Mouse (Mus musculus): ENCODE results near the gene Dnaic1. TPM values are rescaled to one million over a fixed set of nuclear protein-coding genes. Genes with fewer than 3 reads are reported as not detected.

Gene Dnaic1
- 0.34 and 2.2 TPM in 2 replicates for total RNA-seq (2021)
- long read RNA-seq, experiment 1: 0 reads
- long read RNA-seq, experiment 2, partial matches to known transcripts: 0 of 2 reads
- long read RNA-seq, experiment 2, other reads (novel, unspliced or antisense): 2 of 2 reads

GRCm38 (mm10) chr4:41569411-41569885, at the start of gene Dnaic1, which contains the start of gene Fam219a:
Gene Dnaic1, plus strand, starts transcription at chr4:41569775.
Gene Fam219a, minus strand, starts transcription at chr4:41569538.
- DNase-seq: peak; percentile 99

DNA sequence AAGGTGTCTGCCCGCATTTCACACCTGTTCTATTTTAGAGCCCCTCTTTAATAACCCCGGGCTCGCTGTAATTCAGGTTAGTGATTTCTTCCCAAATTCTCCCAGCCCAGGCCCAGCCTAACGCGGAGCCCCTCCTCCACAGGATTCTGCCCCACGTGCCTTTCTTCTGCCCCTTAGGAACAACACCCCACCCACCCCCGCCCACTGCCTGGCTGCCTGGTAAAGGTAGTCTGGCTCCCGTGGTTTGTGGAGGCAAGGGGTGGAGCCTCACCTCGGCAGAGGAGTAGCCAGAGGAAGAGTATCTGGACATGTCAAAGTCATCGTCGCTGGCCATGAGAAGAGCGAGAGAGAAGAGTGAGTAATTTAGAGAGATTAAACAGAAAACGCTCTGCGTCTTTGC, 48.9 kb upstream of the Dnaic1 start:
- DNase-seq: no peak

DNA sequence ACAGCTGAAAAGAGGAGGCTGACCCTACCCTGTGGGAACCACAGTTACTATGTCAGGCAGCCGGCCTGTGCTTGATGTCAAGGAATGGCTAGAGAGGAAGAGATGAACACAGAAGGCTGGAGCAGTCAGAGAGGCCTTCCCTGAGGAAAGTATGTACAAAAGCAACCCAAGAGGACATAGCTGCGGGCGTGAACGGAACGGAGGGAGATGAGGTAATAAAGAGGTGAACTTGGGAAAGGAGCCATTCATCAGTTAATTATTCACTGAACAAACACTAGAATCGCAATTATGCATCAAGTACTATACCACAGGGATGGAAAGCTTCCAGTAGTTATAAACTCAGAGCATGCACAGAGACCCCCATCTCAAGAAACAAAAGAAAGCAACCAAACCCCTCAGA, 47.4 kb upstream of the Dnaic1 start:
- DNase-seq: no peak

GRCm38 (mm10) chr4:41522788-41523187, 46.8 kb upstream of the Dnaic1 start:
- peak; percentile 51 for DNase-seq

DNA sequence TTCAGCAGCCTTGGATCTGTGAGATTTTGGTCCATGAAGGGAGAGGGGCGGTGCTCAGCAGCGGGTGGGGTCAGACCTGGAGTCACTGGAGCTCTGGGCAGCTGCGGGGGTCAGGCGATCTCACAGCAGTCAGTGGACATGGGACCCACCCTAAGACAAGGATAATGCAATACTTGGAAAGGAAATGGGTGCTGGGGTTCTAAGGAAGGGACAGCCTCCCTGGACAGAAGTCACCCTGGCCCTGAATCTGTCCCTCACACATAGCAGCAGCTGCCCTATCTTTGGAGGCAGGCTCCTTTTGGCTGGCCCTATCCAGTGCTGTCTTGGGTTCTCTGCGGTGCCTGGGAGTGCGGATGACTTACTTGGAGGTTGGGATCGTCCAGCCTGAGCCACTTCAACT, 45.7 kb upstream of the Dnaic1 start:
- no peak for DNase-seq

DNA sequence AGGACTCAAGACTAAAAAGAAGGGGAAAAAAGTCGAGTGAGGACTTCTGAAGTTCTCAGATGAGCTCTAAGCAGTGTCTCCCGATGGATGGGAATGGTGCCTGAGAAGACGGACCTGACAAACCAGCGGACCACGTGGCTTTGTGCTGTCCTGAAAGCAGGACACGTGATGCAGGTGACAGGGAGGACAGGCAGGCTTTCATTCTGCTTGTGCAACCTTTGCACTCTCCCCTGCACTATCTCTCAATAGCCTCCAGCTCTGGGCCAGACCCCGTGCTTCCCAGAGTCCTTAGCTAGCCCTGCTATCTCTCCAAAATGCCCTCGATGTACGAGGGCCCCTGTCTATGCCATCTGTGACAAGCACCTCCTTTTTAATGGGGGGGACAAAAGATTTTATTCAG, 44.7 kb upstream of the Dnaic1 start:
- no peak for DNase-seq

- no peak for DNase-seq
Observed at GRCm38 (mm10) chr4:41526553-41526952, 43.0 kb upstream of the Dnaic1 start.

- no peak for DNase-seq
Observed at GRCm38 (mm10) chr4:41527076-41527475, 42.5 kb upstream of the Dnaic1 start.

DNA sequence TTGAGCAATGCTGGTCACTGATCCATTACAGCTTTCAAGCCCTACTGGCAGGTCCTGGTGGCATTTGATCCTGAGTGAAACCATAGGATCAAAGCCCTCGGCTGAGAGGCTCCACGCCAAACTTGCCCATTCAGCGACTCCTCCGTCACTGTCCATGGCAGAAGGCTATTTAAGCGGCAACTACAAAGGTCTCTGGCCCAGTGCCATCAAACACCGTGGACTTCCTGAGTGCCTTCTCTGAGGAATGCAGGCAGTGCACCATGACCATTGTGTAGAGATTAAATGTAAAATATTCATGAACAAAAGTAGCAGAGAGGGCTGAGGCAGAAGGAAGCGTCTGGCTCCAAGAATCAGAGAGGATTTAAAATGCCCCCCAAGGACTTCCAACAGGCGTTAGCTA, 41.6 kb upstream of the Dnaic1 start:
- peak; percentile 71 for DNase-seq

- DNase-seq: peak; percentile 55
Observed at GRCm38 (mm10) chr4:41532420-41532819, 37.2 kb upstream of the Dnaic1 start.

- no peak for DNase-seq
Observed at GRCm38 (mm10) chr4:41534866-41535265, 34.7 kb upstream of the Dnaic1 start.

GRCm38 (mm10) chr4:41542136-41542535, 27.4 kb upstream of the Dnaic1 start:
- no peak for DNase-seq

DNA sequence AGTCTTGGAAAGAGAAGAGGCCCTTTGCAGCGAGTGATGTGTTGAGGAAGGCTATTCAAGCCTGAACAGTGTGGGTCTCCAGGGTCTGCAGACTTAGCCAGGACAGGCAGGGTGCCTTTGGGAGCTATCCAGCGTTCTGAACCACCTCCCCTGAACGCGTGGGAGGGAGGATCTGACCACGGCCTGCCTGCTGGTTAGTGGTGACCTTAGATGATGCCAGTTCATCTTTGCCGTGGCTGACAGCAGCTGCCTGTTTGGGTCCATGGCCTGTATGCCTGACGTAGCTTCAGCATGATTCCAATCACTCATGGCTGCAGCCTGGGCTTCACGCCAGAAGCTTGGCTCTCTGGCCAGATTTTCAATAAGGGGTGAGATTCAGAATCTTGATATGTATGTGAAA, 23.6 kb upstream of the Dnaic1 start:
- DNase-seq: peak; percentile 85

- no peak for DNase-seq
Observed at GRCm38 (mm10) chr4:41547086-41547485, 22.5 kb upstream of the Dnaic1 start.

GRCm38 (mm10) chr4:41552529-41552928, 17.0 kb upstream of the Dnaic1 start:
- DNase-seq: peak; percentile 84

DNA sequence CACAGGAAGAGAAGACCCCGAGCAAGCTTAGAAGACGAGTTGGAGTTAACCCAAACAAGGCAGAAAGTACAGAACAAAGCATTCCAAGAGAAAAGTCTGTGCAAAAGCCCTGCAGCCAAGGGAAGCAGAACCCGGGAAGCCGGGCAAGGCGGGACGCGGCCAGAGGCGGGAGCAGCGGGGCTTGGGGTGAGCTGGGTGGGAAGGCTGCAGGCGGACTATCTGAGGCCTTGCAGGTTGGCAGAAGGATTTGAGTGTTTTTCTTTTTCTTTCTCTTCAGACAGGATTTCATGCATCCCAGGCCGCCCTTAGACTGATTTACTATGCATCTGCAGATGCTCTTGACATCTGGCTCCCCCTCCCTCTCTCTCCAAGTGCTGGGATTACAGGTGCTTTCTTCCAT, 16.5 kb upstream of the Dnaic1 start:
- DNase-seq: no peak

GRCm38 (mm10) chr4:41554994-41555663, 14.4 kb upstream of the Dnaic1 start:
- peak; percentile 79 for DNase-seq

- DNase-seq: no peak
Observed at GRCm38 (mm10) chr4:41556311-41556953, 13.1 kb upstream of the Dnaic1 start.

DNA sequence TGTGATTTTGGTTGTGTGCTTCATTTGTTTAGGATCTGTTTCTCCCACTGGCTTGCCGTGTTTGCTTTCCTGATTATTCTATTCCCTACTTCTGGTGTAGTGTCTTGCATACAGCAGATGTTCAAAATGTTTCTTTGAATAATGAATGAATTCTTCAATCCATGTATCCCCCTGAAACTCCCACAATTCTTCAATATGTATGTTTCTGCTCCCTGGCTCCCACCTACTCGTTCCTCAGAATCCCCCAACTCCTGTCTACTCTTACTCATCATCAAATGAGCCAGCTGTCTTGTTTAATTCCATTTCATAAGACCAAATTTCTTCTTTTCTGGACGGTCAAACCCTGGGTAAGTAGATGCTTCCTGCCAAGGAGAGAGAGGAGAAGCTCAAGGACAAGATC, 12.5 kb upstream of the Dnaic1 start:
- no peak for DNase-seq

DNA sequence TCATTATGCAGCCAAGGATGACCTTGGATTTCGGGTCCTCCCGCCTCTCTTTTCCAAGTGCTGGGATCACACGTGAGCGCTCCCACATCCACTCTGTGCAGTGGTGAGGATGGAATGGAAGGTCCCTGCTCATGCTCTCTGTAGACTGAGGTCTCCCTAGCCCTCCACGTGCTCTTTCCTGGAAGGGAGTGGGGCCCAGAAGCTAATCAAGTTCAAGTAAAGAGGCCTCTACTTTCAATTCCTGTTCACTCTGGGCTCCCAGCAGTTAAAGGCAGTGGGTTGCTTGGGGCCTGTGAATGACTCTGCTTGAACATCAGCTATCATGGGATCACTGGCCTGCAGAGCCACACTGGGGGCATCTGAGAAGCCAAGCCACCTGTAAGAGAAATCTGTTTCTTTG, 6.3 kb upstream of the Dnaic1 start:
- DNase-seq: no peak

DNA sequence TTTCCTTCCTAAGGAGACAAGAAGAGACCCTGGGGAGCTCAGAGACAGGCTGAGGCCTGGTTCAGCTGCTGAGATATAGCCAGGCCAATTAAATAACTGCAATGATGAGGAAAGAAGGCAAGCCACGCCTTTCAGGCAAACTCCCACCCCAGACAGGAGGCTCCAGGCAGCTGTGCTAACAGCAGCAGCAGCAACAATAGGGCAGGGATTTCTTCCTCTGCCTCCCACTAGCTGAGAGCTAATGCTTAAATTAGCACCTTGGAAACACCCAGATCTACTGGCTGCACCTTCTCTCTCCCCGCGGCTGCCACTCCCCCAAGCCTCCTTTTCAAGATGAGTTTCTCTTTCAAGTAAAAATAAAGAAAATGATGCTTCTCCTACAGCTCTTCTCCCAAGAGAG, 3.5 kb upstream of the Dnaic1 start:
- no peak for DNase-seq

- DNase-seq: peak; percentile 56
Observed at GRCm38 (mm10) chr4:41568239-41568638, 1.3 kb upstream of the Dnaic1 start.

DNA sequence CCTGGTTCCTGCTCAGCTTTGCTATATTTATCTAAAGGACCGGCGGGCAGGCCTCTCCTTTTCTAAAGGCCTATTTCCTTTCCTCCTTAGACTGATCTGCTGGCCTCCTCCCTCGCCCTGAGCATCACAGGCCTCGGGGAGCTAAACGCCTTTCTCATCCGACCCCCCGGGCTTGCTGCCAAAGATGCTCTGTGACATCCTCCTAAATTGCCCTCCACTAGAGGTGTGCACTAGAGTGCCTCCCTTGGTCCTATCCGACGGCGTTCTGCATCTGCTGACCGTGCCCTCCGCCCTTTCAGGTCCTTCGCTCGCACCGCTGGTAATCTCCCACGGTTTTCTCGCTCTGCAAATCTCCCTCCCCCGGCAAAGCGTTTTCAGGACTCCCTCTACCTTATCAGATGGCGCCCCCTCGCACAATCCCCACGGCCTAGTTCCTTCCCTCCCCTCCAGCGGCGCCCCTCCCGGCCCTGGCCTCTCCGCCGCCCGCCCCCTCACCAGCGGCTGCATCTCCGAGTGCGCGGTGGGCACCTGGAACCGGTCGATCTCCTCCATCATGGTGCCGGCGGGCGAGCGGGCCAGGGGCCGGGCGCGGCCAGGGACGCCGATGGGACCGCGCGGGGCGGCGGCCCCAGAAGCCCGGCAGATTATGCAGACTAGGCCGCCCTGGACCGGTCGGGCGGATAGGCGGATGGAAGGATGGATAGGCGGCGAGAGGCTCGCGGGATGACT, 729 bp upstream of the Dnaic1 start:
- DNase-seq: peak; percentile 58

All from adrenal gland, postnatal 14 days (tissue).